Mouse (Mus musculus) embryo, embryonic 10 days (tissue): ENCODE data around the gene App.
A peak's percentile ranks its signal among the peaks of the same experiment; 100 is the strongest.

Source experiments
- DNase-seq: peaks from one replicate; pipeline ENCODE4 v3.0.0-alpha.2; 2015; ENCODE audit warnings: low spot score

The App gene

GRCm38 (mm10) chr16:85075330-85075729, 98.2 kb downstream of the App start:
- no peak for DNase-seq

- no peak for DNase-seq
Observed at GRCm38 (mm10) chr16:85074889-85075288, 98.7 kb downstream of the App start.

- peak; percentile 33 for DNase-seq
Observed at GRCm38 (mm10) chr16:85072624-85073023, 100.9 kb downstream of the App start.

GRCm38 (mm10) chr16:85071791-85072190, 101.8 kb downstream of the App start:
- no peak for DNase-seq

GRCm38 (mm10) chr16:85071248-85071647, 102.3 kb downstream of the App start:
- DNase-seq: no peak

GRCm38 (mm10) chr16:85067254-85067893, 106.2 kb downstream of the App start:
- DNase-seq: no peak

- DNase-seq: no peak
Observed at GRCm38 (mm10) chr16:85066227-85066626, 107.3 kb downstream of the App start.

GRCm38 (mm10) chr16:85064800-85065199, 108.8 kb downstream of the App start:
- no peak for DNase-seq

- no peak for DNase-seq
Observed at GRCm38 (mm10) chr16:85062732-85063131, 110.8 kb downstream of the App start.

GRCm38 (mm10) chr16:85061725-85062124, 111.8 kb downstream of the App start:
- DNase-seq: no peak

GRCm38 (mm10) chr16:85058138-85058537, 115.4 kb downstream of the App start:
- no peak for DNase-seq

- no peak for DNase-seq
Observed at GRCm38 (mm10) chr16:85056212-85056611, 117.4 kb downstream of the App start.

- no peak for DNase-seq
Observed at GRCm38 (mm10) chr16:85053996-85054395, 119.6 kb downstream of the App start.

GRCm38 (mm10) chr16:85047310-85047709, 126.3 kb downstream of the App start:
- no peak for DNase-seq

- DNase-seq: peak; percentile 12
Observed at GRCm38 (mm10) chr16:85041153-85041959, 132.2 kb downstream of the App start.

GRCm38 (mm10) chr16:85038731-85039130, 134.8 kb downstream of the App start:
- DNase-seq: no peak

GRCm38 (mm10) chr16:85037969-85038644, 135.5 kb downstream of the App start:
- no peak for DNase-seq

- no peak for DNase-seq
Observed at GRCm38 (mm10) chr16:85035815-85036214, 137.8 kb downstream of the App start.

- DNase-seq: no peak
Observed at GRCm38 (mm10) chr16:85033747-85034146, 139.8 kb downstream of the App start.

- no peak for DNase-seq
Observed at GRCm38 (mm10) chr16:85030810-85031209, 142.8 kb downstream of the App start.

GRCm38 (mm10) chr16:85028396-85028795, 145.2 kb downstream of the App start:
- DNase-seq: no peak

GRCm38 (mm10) chr16:85024706-85025105, 148.9 kb downstream of the App start:
- no peak for DNase-seq

- no peak for DNase-seq
Observed at GRCm38 (mm10) chr16:85023106-85023505, 150.5 kb downstream of the App start.
